Mouse (Mus musculus) ES-E14 (cell line): ENCODE measurements around the gene Msi2.

ENCODE experiments used
- CHD2 ChIP-seq: IDR thresholded peaks from 2 replicates; pipeline ENCODE4 v1.6.1; 2014; ENCODE audit warnings: mild to moderate bottlenecking, low read depth, low read length, inconsistent platforms
- ZC3H11A ChIP-seq: IDR thresholded peaks from 2 replicates; pipeline ENCODE4 v1.6.1; 2012; ENCODE audit warnings: low read depth, mild to moderate bottlenecking, inconsistent platforms, low read length, borderline replicate concordance

- TF ChIP-seq ZC3H11A (no peak), CHD2 (no peak)
Measured at GRCm38 (mm10) chr11:88717644-88718049, 666 bp downstream of the Msi2 start.
